Mouse (Mus musculus): ENCODE data around the gene Irf6. TPM values are rescaled to one million over a fixed set of nuclear protein-coding genes. Genes with fewer than 3 reads are reported as not detected.

The Irf6 gene
- polyA plus RNA-seq, 2 experiments from 2014 or later: 7.3 to 9.3 TPM

DNA sequence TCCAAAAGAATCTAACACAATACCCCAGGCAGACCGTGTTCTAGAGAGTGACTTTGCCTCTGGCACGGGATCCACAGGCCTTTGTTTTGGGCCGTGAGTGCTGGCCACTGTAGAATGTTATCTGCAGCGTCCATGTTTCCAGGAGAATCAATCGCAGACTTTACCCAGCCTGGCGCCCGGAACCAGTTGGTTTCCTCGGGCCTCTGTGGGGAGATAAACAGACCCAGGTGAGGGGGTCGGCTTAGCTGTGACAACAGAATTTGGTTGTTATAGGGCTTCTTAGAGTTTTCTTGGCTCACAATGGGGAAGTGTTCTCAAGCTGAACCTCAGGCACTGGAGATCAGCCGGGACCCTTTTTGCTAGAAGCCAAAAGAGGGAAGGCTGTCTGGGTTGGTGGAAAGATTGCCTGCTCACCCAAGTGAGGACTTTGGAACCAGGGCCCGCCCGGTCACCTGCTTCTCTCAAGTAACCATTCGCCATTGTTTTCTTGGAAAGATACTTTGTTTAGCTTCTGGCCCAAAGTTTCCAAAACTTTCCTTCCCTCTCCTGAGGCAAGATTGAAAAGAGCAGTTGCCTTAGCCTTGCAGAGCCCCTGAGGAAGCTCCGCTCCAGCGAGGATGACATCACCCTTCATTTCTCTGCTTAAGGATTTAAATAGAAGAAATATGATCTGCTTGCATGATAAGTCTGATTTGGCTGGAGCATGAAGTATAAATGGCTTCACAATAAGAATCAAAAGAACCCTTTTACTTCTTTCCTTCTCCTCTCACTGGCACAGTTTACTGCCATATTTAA is 3.6 kb downstream of the Irf6 start:
- no peak for ATAC-seq

DNA sequence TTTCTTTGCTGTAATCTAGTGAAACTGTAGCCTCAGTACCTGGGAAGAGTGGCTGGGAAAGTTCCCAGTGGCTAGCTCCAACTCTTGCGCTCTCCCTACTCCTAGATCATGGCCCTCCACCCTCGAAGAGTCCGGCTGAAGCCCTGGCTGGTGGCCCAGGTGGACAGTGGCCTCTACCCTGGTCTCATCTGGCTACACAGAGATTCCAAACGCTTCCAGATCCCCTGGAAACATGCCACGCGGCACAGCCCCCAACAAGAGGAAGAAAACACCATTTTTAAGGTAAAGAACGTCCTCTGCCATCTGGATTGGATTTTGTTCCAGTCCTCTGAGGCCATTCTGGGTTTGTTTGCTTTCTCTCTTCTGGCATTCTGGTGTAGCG is 4.2 kb downstream of the Irf6 start:
- ATAC-seq: no peak

DNA sequence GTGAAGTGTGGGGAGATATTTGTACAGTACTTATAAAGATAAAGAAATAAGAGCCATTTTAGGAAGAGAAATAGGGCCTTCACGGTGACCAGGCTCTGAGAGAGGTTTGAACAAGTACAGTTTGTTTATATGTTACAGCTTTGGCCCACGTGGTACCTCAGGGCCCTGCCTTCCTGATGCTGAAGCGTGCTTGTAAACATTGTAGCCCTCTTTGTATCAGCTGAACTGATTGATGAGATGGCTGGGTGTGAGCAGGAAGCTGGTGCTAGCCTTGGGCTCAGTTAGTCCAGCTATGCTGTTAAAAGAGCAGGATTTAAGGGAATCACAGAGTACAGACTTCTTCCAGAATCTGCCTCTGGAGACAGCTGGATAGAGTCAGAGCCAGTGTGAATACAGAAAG is 6.3 kb downstream of the Irf6 start:
- ATAC-seq: peak; percentile 58

DNA sequence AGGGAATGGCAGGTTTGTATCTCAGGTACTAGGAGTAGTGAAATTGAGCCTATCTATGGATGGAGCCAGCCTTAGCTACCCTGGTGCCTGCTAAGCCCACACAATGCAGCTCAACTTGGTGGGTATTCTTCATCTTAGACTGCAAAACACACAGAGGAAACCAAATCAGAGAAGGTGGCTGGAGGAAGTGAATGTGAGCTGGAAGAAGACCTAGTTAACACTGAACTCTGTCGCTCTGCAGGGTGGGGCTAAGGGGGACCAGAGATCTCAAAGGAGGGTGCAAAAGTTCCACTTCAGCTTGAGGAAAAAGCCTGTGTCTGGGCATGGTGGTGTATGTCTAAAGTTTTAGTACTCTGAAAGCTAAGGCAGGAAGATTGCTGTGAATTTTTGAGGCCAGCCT is 6.7 kb downstream of the Irf6 start:
- peak; percentile 60 for ATAC-seq

DNA sequence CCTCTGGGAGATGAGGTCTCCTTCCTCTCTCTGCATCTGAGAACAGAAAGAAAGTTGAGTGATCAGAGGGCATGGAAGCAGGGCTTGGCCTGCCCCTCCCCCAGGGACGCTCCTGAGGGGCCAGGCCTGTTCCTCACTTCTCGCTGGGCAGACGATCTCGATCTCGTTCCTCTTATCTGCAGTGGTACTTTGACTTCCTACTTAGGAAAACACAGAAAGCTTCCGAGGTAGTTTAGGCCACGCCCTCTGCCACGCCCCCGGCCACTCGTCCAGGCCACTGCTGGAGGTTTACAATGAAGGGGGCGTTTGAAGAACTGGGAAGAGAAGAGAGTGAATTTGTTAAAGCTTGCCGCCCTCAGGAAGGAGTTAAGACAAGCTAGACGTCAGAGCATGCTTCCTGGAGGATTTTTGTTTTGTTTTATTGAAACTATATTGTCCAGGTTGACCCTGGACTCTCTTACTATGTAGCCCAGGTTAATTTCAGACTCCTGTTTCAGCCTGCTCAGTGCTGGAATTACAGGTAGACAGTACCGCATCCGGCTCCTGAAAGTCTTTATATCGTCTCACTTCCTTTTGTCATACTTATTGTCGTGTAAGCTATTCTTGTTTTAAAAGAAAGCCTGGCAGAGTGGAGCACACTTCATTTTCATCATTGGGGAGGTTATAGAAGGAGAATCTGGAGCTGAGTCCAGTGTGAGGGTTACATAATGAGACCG is 7.6 kb downstream of the Irf6 start:
- peak; percentile 57 for ATAC-seq

DNA sequence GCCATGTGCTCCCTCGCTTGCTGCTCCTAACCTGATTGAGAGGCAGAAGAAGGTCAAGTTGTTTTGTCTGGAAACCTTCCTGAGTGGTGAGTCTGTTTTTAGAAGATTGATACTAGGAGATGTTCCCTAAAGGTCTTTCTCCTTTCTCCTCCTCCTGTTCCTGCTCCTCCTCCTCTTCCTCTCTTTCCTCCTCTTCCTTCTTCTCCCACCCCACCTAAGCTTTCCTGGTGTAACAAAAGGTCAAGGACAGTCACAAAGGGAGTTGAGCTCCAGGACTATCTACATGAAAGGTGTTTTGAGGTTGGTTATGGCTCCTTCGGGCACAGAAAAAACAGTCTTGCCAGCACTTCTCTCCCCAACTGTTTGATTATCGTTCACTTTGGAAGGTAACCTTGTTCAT is 14.8 kb downstream of the Irf6 start, which contains the start of gene A130010J15Rik:
Gene A130010J15Rik, plus strand, starts transcription at position 301 of the 400 bp plus-strand sequence.
- no peak for ATAC-seq

DNA sequence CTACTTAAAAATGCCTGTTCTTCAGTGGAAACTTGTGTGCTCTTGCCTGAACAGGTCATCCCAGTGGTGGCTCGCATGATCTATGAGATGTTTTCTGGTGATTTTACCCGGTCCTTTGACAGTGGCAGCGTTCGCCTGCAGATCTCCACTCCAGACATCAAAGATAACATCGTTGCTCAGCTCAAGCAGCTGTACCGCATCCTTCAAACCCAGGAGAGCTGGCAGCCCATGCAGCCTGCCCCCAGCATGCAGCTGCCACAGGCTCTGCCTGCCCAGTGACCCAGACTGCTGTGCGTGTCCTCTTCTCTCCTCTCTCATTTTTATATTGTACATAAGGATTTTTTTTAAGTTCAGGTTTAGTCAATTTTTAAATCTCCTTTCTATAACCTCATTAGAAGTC is 16.3 kb downstream of the Irf6 start:
- ATAC-seq: no peak

DNA sequence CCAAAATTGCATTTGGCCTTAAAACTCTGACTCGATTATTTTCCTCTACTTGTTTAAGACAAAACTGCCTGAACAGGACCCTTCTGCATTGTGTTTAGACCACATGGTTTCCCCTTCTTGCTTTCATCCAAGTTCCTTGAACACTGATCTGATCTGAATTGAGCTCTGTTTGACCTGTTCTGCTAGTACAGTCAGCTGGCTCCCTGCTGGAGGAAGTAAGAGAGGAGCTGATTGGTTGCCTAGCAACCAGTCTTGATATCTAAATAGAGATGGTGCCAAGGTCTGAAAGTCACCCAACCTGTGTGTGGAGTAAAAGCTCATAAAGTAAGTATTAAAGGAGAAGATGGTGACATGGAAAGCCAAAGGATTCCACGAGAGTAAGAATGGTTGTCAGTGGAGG is 16.9 kb downstream of the Irf6 start:
- ATAC-seq: peak; percentile 35

DNA sequence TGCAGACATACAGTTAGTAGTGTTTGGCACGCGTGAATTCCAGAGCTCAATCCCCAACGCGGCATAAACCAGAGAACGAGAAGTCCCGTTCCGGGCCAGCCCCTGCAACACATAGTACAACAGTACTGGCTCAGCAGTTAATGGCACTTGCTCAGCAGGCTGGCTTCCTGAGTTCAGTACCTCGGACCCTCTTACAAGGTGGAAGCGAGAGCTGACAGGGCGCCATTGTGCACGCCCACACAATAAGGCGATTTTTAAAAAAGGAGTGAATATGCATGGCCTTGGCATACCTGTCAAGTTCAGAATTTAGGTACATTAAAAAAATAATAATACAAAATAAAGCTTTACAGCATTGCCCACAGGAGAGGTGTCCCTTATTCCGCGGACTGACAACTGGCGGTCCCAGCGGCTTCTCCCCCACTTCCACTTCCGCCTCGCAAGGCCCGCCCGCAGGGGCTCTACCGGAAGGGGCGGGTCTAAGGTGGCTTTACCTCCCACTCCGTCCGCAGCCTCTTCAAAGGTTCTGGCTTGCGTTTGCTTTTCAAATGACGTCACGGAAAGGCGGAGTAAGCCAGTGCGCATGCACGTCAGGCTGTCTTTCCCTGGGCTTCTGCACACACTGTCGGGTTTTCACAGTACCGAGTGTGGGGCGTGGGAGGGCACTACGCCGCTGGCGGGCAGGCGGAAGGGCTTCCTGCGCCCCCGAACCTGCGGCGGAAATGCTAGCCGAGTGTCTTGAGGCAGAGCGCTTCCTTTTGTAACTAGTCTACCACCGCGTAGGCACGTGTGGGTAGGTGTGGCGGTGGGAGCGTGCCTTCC is 20.3 kb downstream of the Irf6 start:
- ATAC-seq: peak; percentile 90

DNA sequence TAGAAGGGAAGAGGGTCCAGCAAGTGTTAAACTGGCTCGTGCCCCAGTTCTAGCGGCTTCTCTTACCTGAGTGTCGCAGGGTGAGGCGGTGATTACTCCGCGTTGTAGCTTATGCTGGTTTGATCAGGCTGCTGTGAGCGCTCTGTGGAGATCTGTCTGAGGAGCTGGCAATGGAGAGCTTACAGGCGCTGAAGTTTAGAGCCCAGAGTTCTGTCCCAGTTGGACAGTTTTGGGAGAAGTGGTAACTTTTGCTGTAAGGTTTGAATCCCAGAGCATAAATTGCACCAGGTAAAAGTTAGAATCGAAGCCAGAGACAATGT is 20.9 kb downstream of the Irf6 start:
- ATAC-seq: no peak

DNA sequence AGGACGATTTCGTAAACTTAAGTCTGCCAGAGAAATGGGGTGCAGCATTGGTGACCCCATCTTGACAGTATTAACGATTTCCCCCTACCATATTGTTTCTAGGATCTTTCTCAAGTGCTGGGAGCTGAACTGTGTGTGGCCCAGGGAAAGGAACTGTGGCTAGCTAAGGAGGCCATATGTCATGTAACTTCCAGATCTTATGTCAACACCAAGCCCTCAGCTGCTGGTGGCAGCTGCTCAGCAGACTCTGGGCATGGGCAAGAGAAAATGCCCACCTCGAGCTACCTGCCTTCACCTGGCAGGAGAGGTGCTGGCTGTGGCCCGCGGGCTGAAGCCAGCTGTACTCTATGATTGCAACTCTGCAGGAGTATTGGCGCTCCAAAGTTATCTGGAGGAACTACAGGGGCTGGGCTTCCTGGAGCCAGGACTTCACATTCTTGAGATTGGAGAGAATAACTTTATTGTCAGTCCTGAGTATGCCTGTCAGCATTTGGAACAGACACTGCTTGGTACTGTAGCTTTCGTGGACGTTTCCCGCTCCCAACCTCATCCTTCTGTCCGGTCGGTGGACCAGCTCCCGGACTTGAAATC is 21.3 kb downstream of the Irf6 start:
- ATAC-seq: no peak

DNA sequence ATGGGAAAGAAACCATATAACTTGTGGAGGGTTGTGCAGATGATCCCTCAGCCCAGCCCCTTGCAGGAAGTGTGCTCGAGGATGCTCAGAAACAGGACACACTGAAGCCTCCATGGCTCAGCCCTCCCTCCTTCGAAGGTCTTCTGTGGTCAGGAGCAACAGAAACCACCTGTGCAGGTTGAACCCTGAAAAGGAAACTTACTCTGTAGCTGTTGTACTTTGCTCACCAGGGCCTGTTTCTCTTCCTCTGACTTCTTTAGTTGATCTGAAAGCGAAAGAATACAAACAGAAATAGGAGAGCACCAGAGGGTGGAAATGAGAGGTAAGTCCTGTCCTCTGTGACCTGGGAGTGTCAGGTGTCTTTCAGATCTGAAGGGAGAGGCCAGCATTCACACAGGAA is 28.2 kb downstream of the Irf6 start:
- peak; percentile 82 for ATAC-seq

DNA sequence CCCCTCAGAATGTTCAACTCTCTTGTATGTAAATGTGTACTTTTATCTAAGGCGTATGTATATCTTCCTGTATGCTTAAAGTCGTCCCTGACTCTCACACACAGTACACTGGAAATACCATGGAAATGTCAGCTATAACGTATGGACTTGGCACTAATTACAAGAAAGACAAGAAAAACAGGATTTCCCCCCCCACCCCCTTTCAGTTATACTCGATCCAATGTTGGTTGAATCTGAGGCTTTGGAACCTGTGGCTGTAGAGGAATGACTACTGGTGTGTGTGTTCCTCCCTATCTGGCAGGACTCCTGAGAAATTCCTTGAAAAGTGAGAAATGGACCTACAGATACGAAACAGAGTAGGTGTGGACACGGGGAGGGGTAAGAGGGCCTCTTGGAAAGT is 35.3 kb downstream of the Irf6 start:
- no peak for ATAC-seq

DNA sequence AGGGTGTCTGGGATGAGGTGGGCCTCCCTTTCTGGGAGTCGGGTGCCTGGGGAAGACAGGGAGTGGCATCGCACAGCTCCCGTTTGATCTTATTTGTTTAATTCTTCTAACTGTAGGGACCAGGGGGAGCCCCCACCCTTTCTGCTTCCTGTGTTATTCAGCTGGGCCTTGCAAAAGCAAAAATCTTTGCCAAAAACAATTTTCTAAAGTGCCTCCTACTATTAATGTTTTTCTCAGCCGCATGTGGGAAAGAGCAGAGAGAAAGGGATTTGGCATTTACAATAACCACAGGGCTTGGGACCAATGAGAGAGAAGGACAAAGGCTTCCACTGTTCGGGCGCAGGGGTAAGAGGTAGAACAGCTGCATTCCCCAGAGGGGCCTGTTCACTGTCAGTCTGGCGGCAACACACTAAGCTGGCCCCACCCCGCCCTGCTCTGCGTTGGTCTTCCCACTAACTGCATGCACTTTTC is 36.3 kb downstream of the Irf6 start:
- ATAC-seq: peak; percentile 74

DNA sequence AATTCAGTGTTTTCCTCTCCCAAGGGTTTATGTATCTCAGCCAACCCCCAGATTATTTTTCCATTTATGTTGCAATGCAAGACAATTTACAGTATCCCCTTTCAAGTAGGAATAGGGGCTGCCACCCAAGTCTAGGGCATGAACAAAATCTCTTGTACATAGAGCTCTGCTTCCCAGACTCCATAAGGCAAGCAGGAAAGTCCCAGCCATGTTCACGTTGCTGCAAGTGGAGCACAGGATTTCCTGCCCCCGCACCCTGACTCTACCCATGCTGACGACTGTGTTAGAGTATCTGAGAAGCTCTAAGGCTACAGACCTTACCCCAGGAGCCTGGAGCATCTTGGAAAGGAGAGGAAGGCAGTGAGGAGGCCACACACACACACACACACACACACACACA is 36.9 kb downstream of the Irf6 start:
- ATAC-seq: peak; percentile 24

DNA sequence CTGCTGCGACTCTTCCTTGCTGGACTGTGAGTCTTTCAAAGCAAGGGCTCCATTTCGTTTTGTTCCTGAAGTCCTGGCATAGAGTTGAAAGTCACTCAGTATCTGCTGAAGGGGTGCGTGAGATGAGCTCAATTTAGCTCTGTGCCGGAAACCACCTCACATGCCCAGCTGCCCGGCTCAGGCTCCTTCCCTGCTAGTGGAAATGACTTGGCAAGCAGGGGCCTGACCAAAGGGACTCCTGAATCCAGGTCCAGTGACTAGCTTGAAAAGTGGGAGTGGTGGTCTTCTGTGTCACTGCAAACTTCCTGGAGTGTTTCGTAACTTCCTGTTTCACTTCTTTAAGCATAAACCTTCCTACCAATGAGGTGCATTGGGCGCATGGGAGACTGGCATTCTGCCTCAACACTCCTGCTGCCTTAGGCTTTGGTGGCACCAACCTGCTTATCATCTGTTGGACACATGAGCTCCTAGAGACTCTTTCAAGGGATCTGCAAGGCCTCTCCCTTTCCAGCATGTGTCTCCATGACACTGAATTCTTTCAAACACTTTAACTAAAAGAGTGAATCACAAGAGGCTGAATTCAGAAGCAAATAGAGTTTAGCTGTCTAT is 38.9 kb downstream of the Irf6 start:
- ATAC-seq: peak; percentile 16

DNA sequence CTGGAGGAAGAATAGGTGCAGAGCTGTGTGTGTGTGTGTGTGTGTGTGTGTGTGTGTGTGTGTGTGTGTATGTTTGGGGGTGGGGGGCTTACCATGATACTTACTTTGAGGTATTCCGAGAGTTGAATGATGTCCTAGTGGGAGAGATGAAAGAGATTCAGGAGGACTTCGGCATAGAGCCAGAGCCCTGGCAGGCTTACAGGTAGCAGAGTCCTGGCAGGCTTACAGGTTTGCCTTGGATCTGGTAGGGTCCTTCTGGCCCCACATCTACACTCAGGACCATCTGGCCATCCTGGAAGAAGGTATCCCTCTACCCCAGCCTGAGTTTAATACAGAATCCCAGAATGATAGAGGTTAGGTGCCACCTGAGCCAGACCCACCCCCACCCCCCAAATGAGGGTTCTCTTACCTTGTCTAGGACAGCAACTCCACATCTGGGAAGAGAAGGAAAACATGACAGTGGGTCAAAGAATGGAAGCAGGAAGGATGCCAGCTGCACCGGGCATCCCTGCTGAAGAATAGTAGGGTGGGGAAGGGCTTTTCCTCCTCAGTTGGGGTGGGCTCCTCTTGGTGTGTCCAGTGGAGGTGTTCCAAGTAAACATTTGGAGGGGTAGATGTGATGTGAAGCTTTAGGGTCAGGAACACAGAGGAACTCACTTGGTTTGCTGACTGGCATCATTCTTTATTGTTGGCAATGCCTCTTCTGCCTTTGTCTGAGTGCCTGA is 41.7 kb downstream of the Irf6 start:
- no peak for ATAC-seq

DNA sequence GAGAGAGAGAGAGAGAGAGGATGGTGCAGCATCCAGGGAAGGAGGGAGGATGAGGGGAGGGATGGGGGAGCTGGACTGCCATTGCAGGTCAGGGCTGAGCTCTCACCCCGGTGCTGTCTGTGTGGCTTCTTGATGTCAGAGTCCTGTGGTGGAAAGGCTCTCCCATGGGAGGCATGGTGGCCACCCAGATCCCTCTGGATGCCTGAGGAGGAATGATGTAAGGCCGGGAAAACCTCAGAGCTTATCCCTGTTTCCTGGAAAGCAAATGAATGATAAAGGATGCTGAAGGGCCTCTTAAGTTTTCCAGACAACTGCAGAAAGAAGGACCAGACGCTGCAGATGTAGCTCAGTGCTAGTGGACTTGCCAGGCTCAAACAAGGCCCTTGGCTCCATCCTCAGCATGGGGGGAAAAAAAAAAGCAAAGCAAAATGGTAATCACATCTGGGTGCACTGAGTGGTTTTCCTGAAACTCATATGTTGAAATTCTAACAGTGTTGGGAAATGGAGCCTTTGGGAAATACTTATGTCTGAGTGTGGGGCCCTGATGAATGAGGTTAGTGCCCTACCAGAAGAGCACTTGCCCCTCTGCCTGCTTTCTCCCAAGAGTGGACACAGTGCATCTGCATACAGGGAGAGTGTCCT is 42.4 kb downstream of the Irf6 start:
- ATAC-seq: no peak

DNA sequence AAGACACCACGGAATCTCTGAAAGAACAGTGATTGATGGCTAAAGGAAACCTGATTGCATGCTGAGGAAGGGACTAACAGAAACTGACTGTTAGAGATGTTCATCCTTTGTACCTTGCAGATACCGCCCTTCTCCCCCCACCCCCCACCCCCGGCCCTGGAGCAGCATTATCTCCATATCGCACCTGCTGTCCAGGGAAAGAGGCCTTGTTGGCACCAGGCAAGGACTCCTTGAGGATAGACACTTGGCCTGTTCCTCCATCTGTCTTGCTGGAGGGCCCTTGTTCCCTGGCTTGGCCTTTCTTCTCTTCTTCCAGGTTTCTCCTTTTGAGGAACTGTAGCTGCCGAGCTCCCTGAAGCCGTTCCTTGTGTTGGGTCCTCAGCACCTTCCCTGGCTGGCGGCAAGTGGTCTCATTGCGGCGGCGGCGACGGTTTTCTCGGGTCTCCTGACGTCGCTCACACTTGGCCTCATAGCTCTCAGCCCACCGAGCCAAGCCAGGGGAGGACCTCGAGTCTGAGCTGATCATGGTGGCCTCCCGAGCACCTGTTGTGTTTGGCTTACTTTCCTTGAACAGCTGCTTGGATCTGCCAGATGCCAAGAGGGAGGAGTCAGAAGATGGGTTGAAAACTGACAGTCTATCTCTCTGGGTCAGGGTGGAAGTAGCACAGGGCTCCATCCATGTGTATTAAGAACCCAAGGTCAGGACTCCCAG is 44.7 kb downstream of the Irf6 start:
- ATAC-seq: no peak

DNA sequence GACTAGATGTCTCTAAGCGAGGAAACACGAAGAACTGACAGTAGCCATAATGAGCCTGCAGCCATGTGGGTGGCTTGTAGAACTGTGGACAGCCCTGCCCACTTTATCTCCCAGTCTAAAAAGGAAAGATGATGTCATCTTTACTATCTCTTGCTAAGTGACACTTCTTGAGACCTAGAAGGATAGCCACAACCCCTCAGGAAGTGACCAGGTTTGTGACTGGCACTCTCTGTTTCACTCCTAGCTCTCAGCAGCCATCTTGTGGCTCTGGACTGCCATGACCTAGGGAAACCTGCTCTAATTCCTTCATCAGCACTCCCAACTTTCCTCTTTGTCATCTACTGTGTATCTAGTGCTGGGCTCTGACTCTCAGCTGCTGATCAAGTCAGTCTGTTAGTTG is 45.4 kb downstream of the Irf6 start:
- peak; percentile 29 for ATAC-seq

All from CD4-positive, CD25-positive, alpha-beta regulatory T cell, adult 4 months (primary cell).